Mouse (Mus musculus): Measurements from ENCODE around the gene Fsd2. TPM values are rescaled to one million over a fixed set of nuclear protein-coding genes. Genes with fewer than 3 reads are reported as not detected.

Fsd2 gene
- total and polyA plus RNA-seq, 2 experiments from 2014 or later = 93.7 to 99.0 TPM

DNA sequence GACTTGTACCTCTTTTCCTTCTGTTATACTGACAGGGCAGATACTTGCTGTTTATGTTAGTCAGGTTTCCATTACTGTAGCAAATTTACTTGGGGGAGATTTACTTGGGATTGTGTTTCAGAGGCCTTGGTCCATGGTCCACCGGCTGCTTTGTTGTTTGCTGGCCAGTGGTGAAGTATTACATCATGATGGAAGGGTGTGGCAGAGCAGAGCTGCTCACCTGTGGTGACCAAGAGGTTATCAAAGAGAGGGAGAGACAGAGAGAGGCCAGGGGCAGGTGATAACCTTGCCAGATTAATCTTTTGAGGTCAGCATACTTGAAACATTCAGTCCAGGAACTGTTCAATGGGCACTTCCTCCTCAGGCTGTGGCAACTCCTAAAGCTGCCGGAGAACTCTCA is 65.7 kb downstream of the Fsd2 start:
- TF ChIP-seq CTCF (IDR thresholded peaks at IDR 0.05; ENCODE audit: low read depth) = no peak
- no peak for TF ChIP-seq EP300 (IDR thresholded peaks at IDR 0.05; ENCODE audit: low read depth)
- H3K9me3 ChIP-seq (replicated peaks; ENCODE audit: control insufficient read depth, low read length) = no peaks in the 10 kb centered on the region
- ATAC-seq (ENCODE audit: insufficient read depth, low read depth) (no peak), DNase-seq (ENCODE audit: low spot score) (no peak)
- H3K27ac ChIP-seq (ENCODE audit: low read depth) = no peak overlapping the region
- H3K27me3 ChIP-seq (ENCODE audit: control insufficient read depth, insufficient read depth, low read length) = 0 out of 2 replicates have a peak, but pooled peaks cover 4% of the 10 kb centered on the region
- no peak overlapping the region for H3K4me2 ChIP-seq (ENCODE audit: low read depth, low read length)
- H3K4me3 ChIP-seq (ENCODE audit: low read depth, low read length) = no peak overlapping the region
- H3K4me1 ChIP-seq (ENCODE audit: control insufficient read depth, insufficient read depth) = no peaks in the 10 kb centered on the region
- 69% methylated on average over 2 of the region's 2 CpGs for WGBS
- no peaks in the 10 kb centered on the region for H3K36me3 ChIP-seq (replicated peaks; ENCODE audit: control insufficient read depth, insufficient read depth, low read length)
- no peak overlapping the region for H3K9ac ChIP-seq (replicated peaks; ENCODE audit: low read depth, low read length)

DNA sequence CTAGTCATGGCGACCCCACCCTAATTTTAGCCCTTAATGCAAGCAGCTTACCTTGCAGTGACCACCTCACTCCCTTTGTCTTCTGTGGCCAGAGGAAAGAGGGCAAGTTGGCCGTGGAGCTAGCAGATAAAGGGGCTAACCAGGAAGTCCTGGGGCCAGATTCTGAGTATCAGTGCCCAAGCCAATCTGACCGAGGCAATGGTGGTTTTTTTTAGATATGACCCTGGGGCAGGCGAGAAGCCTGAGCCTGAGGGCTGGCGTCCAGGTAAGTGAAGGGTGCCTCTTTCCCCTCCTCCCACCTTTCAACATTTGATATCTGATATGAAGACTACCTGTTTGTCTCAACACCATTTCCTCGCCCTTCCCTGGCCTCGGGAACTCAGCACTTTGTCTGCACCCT is 68.6 kb downstream of the Fsd2 start, which contains the start of gene BC048679:
Gene BC048679 (minus strand): TSS at position 101 of the 400 bp plus-strand sequence.
- Histone ChIP-seq H3K4me2 (ENCODE audit: low read depth, low read length) (no peak within 1 kb of the TSS), H3K27me3 (ENCODE audit: control insufficient read depth, insufficient read depth, low read length) (peaks cover 23% of the 10 kb centered on the region), H3K9me3 (replicated peaks; ENCODE audit: control insufficient read depth, low read length) (no peaks in the 10 kb centered on the region), H3K4me3 (ENCODE audit: low read depth, low read length) (no peak within 1 kb of the TSS), H3K27ac (ENCODE audit: low read depth) (no peak within 1 kb of the TSS), H3K4me1 (ENCODE audit: control insufficient read depth, insufficient read depth) (no peaks in the 10 kb centered on the region), H3K9ac (replicated peaks; ENCODE audit: low read depth, low read length) (no peak within 1 kb of the TSS), H3K36me3 (replicated peaks; ENCODE audit: control insufficient read depth, insufficient read depth, low read length) (no peaks in the 10 kb centered on the region)
- TF ChIP-seq CTCF (IDR thresholded peaks at IDR 0.05; ENCODE audit: low read depth) = no peak
- no peak for TF ChIP-seq EP300 (IDR thresholded peaks at IDR 0.05; ENCODE audit: low read depth)
- 40% methylated on average over 7 of the region's 7 CpGs for WGBS
- ATAC-seq (ENCODE audit: insufficient read depth, low read depth) (no peak), DNase-seq (ENCODE audit: low spot score) (no peak)

DNA sequence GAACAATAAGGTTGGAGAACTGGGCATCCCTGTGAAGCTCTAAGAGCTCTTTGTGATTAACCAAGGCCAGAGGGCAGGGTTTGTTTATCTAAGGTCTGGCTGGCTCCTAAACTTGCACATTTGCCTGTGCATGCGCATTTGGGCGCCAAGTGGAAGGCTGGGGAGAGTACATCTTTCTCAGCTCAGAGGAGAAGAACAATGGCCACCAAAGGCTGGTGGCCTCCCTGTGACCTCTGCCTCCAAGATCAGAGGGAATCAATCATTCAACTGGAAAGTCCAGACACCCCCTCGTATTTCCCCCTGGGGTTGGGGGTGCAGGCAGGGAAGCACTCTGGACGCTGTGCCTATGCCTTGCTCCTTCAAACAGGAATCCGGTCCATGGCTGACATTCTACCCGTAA is 69.6 kb downstream of the Fsd2 start:
- Histone ChIP-seq H3K4me1 (ENCODE audit: control insufficient read depth, insufficient read depth) (no peaks in the 10 kb centered on the region), H3K36me3 (replicated peaks; ENCODE audit: control insufficient read depth, insufficient read depth, low read length) (no peaks in the 10 kb centered on the region), H3K27ac (ENCODE audit: low read depth) (no peak overlapping the region), H3K4me3 (ENCODE audit: low read depth, low read length) (no peak overlapping the region), H3K4me2 (ENCODE audit: low read depth, low read length) (no peak overlapping the region), H3K27me3 (ENCODE audit: control insufficient read depth, insufficient read depth, low read length) (peaks cover 33% of the 10 kb centered on the region), H3K9me3 (replicated peaks; ENCODE audit: control insufficient read depth, low read length) (no peaks in the 10 kb centered on the region), H3K9ac (replicated peaks; ENCODE audit: low read depth, low read length) (no peak overlapping the region)
- WGBS = 42% methylated on average over 6 of the region's 6 CpGs
- TF ChIP-seq CTCF (IDR thresholded peaks at IDR 0.05; ENCODE audit: low read depth) = no peak
- no peak for TF ChIP-seq EP300 (IDR thresholded peaks at IDR 0.05; ENCODE audit: low read depth)
- ATAC-seq (ENCODE audit: insufficient read depth, low read depth) = no peak
- no peak for DNase-seq (ENCODE audit: low spot score)

DNA sequence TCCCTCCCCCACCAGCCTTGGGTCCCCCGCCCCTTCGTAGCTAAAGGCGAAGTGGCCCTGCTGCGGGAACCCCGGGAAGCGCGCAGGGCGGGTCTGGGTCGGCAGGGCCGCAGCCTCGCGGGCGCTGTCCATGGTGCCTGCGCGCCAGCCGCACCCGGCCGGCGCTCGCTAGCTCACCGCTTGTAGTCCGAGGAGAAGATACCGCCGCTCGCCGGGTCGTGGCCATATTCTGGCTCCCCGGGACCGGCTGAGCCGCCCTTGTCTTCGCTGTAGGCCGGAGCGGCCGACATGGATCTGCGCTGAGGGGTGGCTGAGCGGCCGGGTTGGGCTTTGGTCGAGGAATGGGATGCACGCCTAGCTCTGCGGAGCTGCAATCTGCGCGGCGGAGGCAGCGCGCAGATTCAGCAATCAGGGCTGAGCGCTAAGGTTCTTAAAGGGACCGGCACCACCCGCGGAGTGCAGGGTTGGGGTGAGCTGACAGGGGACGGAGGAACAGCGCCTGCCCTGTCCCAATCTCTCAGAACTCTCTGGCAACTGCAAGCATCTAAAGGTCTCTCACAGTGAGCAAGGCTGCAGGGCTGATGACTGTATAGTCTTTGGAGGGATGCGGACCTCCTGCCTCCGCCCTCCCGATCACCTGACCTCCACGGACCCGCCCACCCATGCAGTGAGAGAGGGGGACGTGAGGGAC is 73.3 kb downstream of the Fsd2 start, which contains the start of gene Ap3b2:
Gene Ap3b2 (minus strand): TSS at position 595 of the 691 bp plus-strand sequence.
- Histone ChIP-seq H3K4me2 (ENCODE audit: low read depth, low read length) (peak within 1 kb of the TSS; percentile 73), H3K9ac (replicated peaks; ENCODE audit: low read depth, low read length) (no peak within 1 kb of the TSS), H3K36me3 (replicated peaks; ENCODE audit: control insufficient read depth, insufficient read depth, low read length) (no peaks in the 10 kb centered on the region), H3K27ac (ENCODE audit: low read depth) (no peak within 1 kb of the TSS), H3K9me3 (replicated peaks; ENCODE audit: control insufficient read depth, low read length) (no peaks in the 10 kb centered on the region), H3K4me3 (ENCODE audit: low read depth, low read length) (peak within 1 kb of the TSS; percentile 44), H3K27me3 (ENCODE audit: control insufficient read depth, insufficient read depth, low read length) (peaks cover 34% of the 10 kb centered on the region), H3K4me1 (ENCODE audit: control insufficient read depth, insufficient read depth) (no peaks in the 10 kb centered on the region)
- DNase-seq (ENCODE audit: low spot score) (peak; percentile 53), ATAC-seq (ENCODE audit: insufficient read depth, low read depth) (peak; percentile 88)
- under 1% methylated on average over 57 of the region's 57 CpGs for WGBS
- TF ChIP-seq CTCF (IDR thresholded peaks at IDR 0.05; ENCODE audit: low read depth) = no peak
- TF ChIP-seq EP300 (IDR thresholded peaks at IDR 0.05; ENCODE audit: low read depth) = no peak

DNA sequence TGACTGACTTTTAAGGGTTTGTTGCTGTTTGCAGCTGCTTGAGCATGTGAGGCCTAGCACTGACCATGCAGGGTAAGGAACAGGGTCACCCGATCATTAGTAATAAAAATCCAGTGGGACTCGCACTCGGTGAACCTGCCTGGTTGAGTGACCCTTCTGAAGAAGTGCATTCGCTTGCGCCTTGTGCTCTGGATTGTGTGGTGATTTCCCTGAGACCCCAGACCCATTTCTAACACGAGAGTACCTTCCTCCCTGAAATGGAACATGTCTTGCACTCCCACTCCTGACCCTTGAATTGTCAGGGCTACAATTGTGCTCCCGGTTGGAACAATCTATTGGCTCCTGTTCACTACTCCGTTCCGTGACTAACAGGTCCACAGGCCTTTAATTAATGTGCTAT is 74.1 kb downstream of the Fsd2 start:
- no peaks in the 10 kb centered on the region for H3K36me3 ChIP-seq (replicated peaks; ENCODE audit: control insufficient read depth, insufficient read depth, low read length)
- no peak overlapping the region for H3K4me3 ChIP-seq (ENCODE audit: low read depth, low read length)
- H3K27ac ChIP-seq (ENCODE audit: low read depth) = no peak overlapping the region
- no peak for TF ChIP-seq CTCF (IDR thresholded peaks at IDR 0.05; ENCODE audit: low read depth)
- TF ChIP-seq EP300 (IDR thresholded peaks at IDR 0.05; ENCODE audit: low read depth) = no peak
- ATAC-seq (ENCODE audit: insufficient read depth, low read depth) (no peak), DNase-seq (ENCODE audit: low spot score) (no peak)
- no peaks in the 10 kb centered on the region for H3K9me3 ChIP-seq (replicated peaks; ENCODE audit: control insufficient read depth, low read length)
- H3K9ac ChIP-seq (replicated peaks; ENCODE audit: low read depth, low read length) = no peak overlapping the region
- H3K4me1 ChIP-seq (ENCODE audit: control insufficient read depth, insufficient read depth) = no peaks in the 10 kb centered on the region
- 56% methylated on average over 9 of the region's 9 CpGs for WGBS
- peaks cover 30% of the 10 kb centered on the region for H3K27me3 ChIP-seq (ENCODE audit: control insufficient read depth, insufficient read depth, low read length)
- H3K4me2 ChIP-seq (ENCODE audit: low read depth, low read length) = no peak overlapping the region

DNA sequence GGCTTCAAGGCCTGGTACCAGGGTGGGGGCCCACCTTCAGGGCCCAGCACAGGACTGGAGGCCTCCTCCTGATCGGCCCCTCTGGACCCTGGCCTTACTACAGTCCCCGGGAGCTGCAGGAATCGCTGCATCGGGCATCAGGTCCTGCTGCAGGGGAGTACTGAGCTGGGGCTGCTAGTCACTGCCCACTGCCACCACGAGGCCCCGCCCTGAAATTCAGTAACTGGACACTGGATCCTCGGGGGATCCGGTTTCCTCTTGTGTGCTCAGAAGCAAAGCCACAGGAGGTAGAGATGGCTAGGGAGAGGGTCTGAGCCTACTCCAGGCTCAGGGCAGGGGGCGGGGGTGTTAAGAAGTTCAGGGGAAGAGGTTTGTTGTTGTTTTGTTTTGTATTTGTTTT is 77.1 kb downstream of the Fsd2 start:
- H3K36me3 ChIP-seq (replicated peaks; ENCODE audit: control insufficient read depth, insufficient read depth, low read length) = no peaks in the 10 kb centered on the region
- H3K27me3 ChIP-seq (ENCODE audit: control insufficient read depth, insufficient read depth, low read length) = peaks cover 26% of the 10 kb centered on the region
- no peaks in the 10 kb centered on the region for H3K4me1 ChIP-seq (ENCODE audit: control insufficient read depth, insufficient read depth)
- 13% methylated on average over 9 of the region's 9 CpGs for WGBS
- no peak overlapping the region for H3K4me3 ChIP-seq (ENCODE audit: low read depth, low read length)
- H3K27ac ChIP-seq (ENCODE audit: low read depth) = no peak overlapping the region
- ATAC-seq (ENCODE audit: insufficient read depth, low read depth) (no peak), DNase-seq (ENCODE audit: low spot score) (no peak)
- H3K9me3 ChIP-seq (replicated peaks; ENCODE audit: control insufficient read depth, low read length) = no peaks in the 10 kb centered on the region
- H3K4me2 ChIP-seq (ENCODE audit: low read depth, low read length) = no peak overlapping the region
- H3K9ac ChIP-seq (replicated peaks; ENCODE audit: low read depth, low read length) = no peak overlapping the region
- TF ChIP-seq EP300 (IDR thresholded peaks at IDR 0.05; ENCODE audit: low read depth) (no peak), CTCF (IDR thresholded peaks at IDR 0.05; ENCODE audit: low read depth) (no peak)

MicroRNAs within 50 kb of the gene (microRNA counts, 519-probe panel; counts per million panel counts)
- microRNA mmu-miR-1839-3p (1,707 counts per million, percentile 14 among the panel's probes with 10 or more counts), microRNA mmu-miR-1839-5p (4,358 counts per million, percentile 55 among the panel's probes with 10 or more counts)

Other genes starting within 250 kb of the Fsd2 start
- gene Rps17, start 221.7 kb downstream of the Fsd2 start, total RNA-seq (2014; rRNA removed; ENCODE audit: low replicate concordance) = 593 and 806 TPM in 2 replicates
- 855 and 860 TPM in 2 replicates for gene Rps17, start 221.7 kb downstream of the Fsd2 start, polyA plus RNA-seq (2015; fragmentation: Nextera tagmentation; extraction: Ambion mirVana)
- 1.3 and 8.1 TPM in 2 replicates for gene Cpeb1, start 111.5 kb downstream of the Fsd2 start, total RNA-seq (2014; rRNA removed; ENCODE audit: low replicate concordance)
- 1.4 and 2.2 TPM in 2 replicates for gene Cpeb1, start 111.5 kb downstream of the Fsd2 start, polyA plus RNA-seq (2015; fragmentation: Nextera tagmentation; extraction: Ambion mirVana)
- 0.43 TPM in 1 of 2 replicates, not detected in the other for gene Ap3b2, start 73.0 kb downstream of the Fsd2 start, total RNA-seq (2014; rRNA removed; ENCODE audit: low replicate concordance)
- 0.40 TPM in 2 replicates for gene Ap3b2, start 73.0 kb downstream of the Fsd2 start, polyA plus RNA-seq (2015; fragmentation: Nextera tagmentation; extraction: Ambion mirVana)
- gene BC048679, start 68.7 kb downstream of the Fsd2 start, total RNA-seq (2014; rRNA removed; ENCODE audit: low replicate concordance) = not detected in 2 replicates
- gene BC048679, start 68.7 kb downstream of the Fsd2 start, polyA plus RNA-seq (2015; fragmentation: Nextera tagmentation; extraction: Ambion mirVana) = not detected in 2 replicates
- gene Whamm, start 4.3 kb upstream of the Fsd2 start, total RNA-seq (2014; rRNA removed; ENCODE audit: low replicate concordance) = 3.3 and 6.6 TPM in 2 replicates
- gene Whamm, start 4.3 kb upstream of the Fsd2 start, polyA plus RNA-seq (2015; fragmentation: Nextera tagmentation; extraction: Ambion mirVana) = 3.1 and 3.3 TPM in 2 replicates
- gene Homer2, start 140.6 kb upstream of the Fsd2 start, total RNA-seq (2014; rRNA removed; ENCODE audit: low replicate concordance) = 19.5 and 31.8 TPM in 2 replicates
- gene Homer2, start 140.6 kb upstream of the Fsd2 start, polyA plus RNA-seq (2015; fragmentation: Nextera tagmentation; extraction: Ambion mirVana) = 51.3 and 52.5 TPM in 2 replicates
- gene Ramac, start 196.0 kb upstream of the Fsd2 start, total RNA-seq (2014; rRNA removed; ENCODE audit: low replicate concordance) = 30.6 and 58.0 TPM in 2 replicates
- 88.2 and 98.1 TPM in 2 replicates for gene Ramac, start 196.0 kb upstream of the Fsd2 start, polyA plus RNA-seq (2015; fragmentation: Nextera tagmentation; extraction: Ambion mirVana)
- 28.7 and 33.4 TPM in 2 replicates for gene 3110040N11Rik, start 222.5 kb upstream of the Fsd2 start, total RNA-seq (2014; rRNA removed; ENCODE audit: low replicate concordance)
- 34.6 and 38.5 TPM in 2 replicates for gene 3110040N11Rik, start 222.5 kb upstream of the Fsd2 start, polyA plus RNA-seq (2015; fragmentation: Nextera tagmentation; extraction: Ambion mirVana)